Mouse (Mus musculus): Measurements from ENCODE around the gene Gkap1.

Gkap1 gene

DNA sequence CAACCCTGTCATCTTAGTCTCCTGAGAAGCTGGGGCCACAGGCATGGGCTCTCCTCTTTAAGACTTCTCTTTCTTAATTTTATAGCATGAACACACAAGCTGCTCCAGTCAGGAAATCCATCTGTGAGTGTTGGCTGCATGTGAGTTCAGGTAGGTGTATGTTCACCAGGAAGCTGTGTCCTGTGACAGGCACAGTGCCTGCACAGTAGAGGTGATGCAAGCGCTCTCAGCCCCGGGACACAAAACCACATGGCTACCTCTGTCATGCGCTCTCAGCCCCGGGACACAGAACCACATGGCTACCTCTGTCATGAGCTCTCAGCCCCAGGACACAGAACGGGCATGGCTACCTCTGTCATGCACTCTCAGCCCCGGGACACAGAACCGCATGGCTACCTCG, 12.0 kb downstream of the Gkap1 start:
- DNase-seq (ENCODE audit: low spot score) = no peak

DNA sequence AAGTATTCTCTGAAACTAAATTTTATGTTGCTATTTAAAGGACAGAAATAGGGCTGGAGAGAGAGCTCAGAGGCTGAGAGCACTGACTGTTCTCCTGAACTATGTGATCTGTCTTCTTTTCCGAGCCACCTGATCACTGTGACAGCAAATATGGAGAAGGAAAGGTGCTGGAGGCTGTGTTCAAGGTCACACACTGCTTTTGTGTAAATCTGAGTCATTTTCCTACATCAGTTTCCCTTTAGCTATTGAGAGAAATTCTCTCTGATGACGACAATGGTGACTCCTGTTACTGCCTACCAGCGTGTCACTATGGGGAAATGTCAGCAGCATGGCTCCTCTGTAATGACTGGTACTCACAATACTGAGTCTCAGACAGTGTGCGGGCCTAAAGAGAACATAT, 13.8 kb downstream of the Gkap1 start:
- DNase-seq (ENCODE audit: low spot score) = no peak

DNA sequence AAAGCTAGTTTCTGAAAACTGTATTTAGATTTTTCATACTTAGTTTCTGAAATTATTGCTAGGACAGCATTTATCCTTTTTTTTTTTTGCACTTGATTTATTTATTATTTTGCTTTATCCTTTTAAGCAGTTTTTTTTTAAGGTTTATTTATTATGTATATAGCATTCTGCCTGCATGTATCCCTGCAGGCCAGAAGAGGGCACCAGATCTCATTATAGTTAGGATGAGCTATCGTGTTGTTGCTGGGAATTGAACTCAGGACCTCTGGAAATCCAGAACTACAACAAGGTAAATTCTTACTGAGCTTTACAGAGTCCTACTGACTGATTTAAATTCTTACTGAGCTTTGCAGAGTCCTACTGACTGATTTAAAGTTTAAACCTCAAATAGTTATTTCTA, 22.2 kb downstream of the Gkap1 start:
- DNase-seq (ENCODE audit: low spot score) = no peak

DNA sequence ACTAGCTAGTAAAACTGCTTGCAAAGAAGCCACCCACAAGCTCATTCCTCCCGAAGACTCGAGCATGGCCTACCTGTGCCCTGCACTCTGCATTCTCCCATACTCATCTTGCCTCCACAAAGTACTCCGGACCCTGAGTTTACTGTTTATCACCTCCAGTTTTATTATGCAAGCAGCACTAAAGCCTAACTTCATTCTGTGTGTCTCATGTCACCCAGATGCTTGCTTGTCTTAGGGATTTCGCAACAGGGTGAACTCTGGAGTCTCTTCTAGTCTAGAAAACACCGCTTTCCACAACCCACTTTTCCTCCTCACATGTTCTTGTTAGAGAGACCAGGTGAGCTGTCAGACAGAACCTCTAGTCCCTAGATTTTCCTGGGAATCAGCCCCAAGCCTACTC, 26.5 kb downstream of the Gkap1 start:
- DNase-seq (ENCODE audit: low spot score) = no peak

DNA sequence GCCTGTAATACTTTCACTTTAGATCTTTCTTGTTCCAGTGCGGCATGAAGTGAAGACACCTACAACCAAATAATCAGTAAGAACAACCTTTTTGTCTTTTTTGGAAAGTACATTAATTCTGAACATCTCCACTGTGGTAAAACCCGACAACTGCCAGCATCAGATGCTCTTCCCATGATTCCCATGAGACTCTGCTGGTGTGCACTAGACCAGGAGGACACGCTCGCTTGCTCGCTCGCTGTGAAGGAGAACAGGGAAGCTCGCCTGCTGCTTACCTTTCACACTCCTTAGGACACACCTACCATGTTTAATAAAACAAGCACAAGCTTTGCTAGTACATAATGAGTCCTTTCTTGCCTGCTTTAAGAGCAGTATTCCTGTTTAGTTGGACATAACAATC, 39.0 kb downstream of the Gkap1 start:
- peak; percentile 8 for DNase-seq (ENCODE audit: low spot score)

- DNase-seq (ENCODE audit: low spot score) = peak; percentile 49
Measured at GRCm38 (mm10) chr13:58232611-58233010, 42.9 kb downstream of the Gkap1 start.

- no peak for DNase-seq (ENCODE audit: low spot score)
Measured at GRCm38 (mm10) chr13:58232070-58232469, 43.4 kb downstream of the Gkap1 start.

GRCm38 (mm10) chr13:58228624-58229023, 46.9 kb downstream of the Gkap1 start:
- DNase-seq (ENCODE audit: low spot score) = no peak

DNA sequence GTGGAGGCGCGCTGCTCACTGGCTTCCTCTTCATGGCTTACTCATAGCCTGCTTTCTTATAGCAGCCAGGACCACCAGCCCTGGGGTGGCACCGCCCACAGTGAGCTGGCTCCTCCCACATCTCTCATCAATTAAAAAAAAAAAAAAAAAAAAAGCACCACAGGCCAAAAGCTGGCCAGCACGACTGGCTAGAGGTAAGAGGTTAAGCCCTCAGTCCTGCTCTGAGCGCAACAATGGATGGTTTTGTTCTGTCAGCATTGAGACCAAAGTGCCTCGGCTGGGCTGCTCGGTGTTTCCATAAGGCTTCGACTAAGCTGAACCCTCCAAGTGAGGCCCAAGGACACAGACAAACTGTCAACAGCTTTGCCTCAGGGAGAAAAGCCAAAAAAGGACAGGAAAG, 49.8 kb downstream of the Gkap1 start:
- DNase-seq (ENCODE audit: low spot score) = no peak

DNA sequence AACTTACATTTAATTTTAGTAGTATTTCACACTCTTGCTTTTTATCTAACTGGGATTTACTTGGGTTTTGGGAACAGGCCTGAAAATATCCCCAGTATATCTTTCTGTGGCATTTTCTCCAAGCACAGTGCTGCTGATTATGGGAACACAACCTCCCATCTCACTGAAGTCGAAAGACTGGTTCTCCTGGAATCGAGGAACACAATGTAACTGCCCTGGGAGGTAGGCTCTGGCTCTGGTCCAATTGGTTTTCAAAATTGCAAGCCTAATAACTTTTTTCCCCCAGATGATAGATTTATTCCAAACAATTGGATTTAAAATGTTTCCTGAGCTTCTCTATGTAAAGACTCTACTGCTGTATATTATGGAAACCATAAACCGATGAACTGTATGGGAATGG, 55.3 kb downstream of the Gkap1 start:
- DNase-seq (ENCODE audit: low spot score) = no peak

GRCm38 (mm10) chr13:58217536-58217935, 58.0 kb downstream of the Gkap1 start:
- no peak for DNase-seq (ENCODE audit: low spot score)

DNA sequence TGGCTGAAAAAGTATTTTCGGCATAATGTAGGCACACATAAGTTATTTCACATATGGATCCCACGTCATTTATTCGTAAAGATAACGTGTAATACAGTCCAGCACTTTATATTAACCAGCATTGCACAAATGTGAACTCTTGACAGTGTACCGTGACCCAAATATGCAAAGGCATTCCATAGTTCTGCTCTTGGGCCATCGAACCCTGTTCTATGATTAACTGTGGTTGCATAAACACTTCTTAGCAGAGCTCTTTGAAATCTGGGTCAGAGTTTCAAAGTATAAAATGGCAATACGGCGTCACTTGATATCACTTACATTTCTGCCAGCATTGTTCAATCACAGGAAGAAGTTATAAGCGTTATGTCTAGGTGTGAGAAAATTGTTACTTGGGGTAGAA, 59.1 kb downstream of the Gkap1 start:
- no peak for DNase-seq (ENCODE audit: low spot score)

- DNase-seq (ENCODE audit: low spot score) = peak; percentile 89
Measured at GRCm38 (mm10) chr13:58215592-58216341, 59.7 kb downstream of the Gkap1 start, which contains the start of gene Ubqln1. Gene Ubqln1 (minus strand): TSS chr13:58215653.

DNA sequence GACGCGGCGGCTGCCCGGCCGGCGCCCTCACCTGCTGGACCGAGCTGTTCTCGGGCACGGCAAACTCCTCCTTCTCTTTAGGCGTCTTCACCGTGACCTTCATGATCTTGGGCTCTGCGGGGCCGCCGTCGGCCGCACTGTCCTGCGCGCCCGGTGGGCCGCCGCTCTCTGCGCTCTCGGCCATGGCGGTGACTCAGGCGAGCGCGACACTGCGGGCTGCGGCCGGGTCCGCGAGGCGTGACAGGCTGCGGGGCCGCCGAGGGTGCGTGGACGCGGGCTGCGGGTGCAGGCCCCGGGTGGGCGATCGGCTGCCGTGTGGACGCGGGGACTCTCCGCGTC, 60.3 kb downstream of the Gkap1 start:
- DNase-seq (ENCODE audit: low spot score) = no peak

GRCm38 (mm10) chr13:58214346-58215252, 60.9 kb downstream of the Gkap1 start:
- peak; percentile 23 for DNase-seq (ENCODE audit: low spot score)

DNA sequence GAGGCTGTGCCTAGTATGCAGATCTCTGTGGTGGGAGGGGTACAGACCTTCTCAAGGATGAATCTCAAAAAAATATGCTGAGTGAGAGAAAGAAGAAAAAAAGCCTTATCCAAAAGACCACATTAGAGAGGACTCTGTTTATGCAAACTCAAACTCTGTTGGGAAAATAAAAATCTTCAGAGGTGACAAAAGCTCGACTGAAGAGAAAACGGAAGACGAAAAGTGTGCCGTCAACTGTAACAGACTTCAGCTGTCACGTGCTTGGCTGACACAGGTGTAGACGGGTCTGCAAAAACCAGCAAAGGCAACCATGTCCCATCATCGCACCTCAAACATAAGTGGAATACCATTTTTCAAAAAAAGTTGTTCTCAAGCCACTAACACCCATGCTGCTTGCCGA, 61.7 kb downstream of the Gkap1 start:
- no peak for DNase-seq (ENCODE audit: low spot score)

DNA sequence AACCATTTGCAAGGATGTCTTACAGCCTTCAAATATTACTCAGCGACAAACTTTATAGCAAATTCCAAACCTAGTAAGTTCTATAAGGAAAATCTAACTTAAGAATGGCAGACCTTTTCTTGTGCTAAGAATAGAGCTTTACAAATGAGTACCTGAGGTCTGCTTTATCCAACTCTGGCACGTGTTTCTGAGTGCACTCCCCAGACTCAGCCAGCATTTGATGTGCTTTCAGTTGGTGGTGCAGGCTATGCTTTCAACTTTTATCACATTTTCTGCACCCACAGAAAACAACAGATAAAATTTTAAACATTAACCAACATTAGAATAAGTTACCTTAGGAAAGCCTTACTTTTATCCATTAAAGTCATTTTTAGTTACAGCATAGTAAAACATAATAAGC, 63.0 kb downstream of the Gkap1 start:
- DNase-seq (ENCODE audit: low spot score) = no peak

- DNase-seq (ENCODE audit: low spot score) = no peak
Measured at GRCm38 (mm10) chr13:58210441-58210840, 65.1 kb downstream of the Gkap1 start.

- DNase-seq (ENCODE audit: low spot score) = no peak
Measured at GRCm38 (mm10) chr13:58206084-58206483, 69.4 kb downstream of the Gkap1 start.

- no peak for DNase-seq (ENCODE audit: low spot score)
Measured at GRCm38 (mm10) chr13:58204986-58205385, 70.5 kb downstream of the Gkap1 start.

DNA sequence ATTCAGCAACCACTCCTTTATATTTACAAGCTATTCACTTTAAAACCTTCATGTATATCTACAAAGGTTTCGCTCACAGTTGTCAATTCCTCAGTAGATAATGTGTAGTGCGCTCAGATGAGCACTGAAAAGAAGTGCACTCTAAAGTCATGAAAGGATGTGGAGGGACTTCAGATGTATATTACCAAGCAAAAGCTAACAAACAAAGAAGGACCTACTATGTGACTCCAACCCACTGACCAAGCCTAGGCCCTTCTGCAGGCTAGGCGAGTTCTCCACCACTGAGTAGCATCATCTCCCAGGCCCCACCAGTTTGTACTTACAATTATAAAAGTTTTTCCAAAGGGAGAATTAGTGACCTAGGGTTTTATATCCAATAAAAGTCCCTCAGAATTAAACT, 71.3 kb downstream of the Gkap1 start:
- no peak for DNase-seq (ENCODE audit: low spot score)

- DNase-seq (ENCODE audit: low spot score) = no peak
Measured at GRCm38 (mm10) chr13:58202903-58203302, 72.6 kb downstream of the Gkap1 start.

DNA sequence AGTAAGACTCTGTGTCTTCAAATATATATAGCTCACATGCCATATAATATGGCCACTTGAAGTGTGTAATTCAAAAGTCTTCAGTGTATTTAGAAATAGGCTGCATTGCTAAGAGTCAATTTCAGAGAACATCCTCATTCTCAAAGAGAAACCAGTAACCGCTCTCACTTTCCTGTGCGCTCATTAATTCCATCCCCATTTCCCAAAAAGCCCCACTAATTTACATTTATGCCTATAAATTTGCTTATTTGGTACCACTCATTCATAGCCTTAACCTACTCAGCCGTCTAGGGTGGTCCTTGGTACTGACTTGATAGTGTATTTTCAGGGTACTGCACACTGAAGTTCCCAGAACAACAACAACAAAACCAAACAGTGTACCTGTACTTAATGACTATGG, 73.6 kb downstream of the Gkap1 start:
- no peak for DNase-seq (ENCODE audit: low spot score)
